Mouse (Mus musculus) cortical plate, adult 2 months (tissue): Measurements from ENCODE around the gene Ppa1. TPM values are rescaled to one million over a fixed set of nuclear protein-coding genes. Genes with fewer than 3 reads are reported as not detected.
"Not testable (repeated sequence)": the region's sequence is repeated elsewhere in the genome, so short reads cannot be mapped to it uniquely, and the experiment has no call there.

Experiments
- H3K27ac ChIP-seq: fragments of 200-500 bp; 2 replicates; pipeline ENCODE4 v1.5.1; 2012; ENCODE audit warnings: low read length, control low read depth, inconsistent platforms; ENCODE audit not compliant: insufficient read depth
- H3K4me1 ChIP-seq: fragments of 200-500 bp; 2 replicates; pipeline ENCODE4 v1.6.1; 2011; ENCODE audit warnings: low read length; ENCODE audit not compliant: control insufficient read depth, insufficient read depth
- H3K4me3 ChIP-seq: fragments of 200-500 bp; 2 replicates; pipeline ENCODE4 v1.5.1; 2011; ENCODE audit warnings: mild to moderate bottlenecking, low read length, control low read depth; ENCODE audit not compliant: insufficient read depth
- CTCF ChIP-seq: fragments of 200-500 bp; IDR thresholded peaks from 2 replicates; pipeline ENCODE4 v1.5.1; 2011; ENCODE audit warnings: mild to moderate bottlenecking, control low read depth, low read length; ENCODE audit not compliant: insufficient read depth; ENCODE audit errors: extremely low read depth
- POLR2A ChIP-seq: fragments of 200-500 bp; IDR thresholded peaks from 2 replicates; pipeline ENCODE4 v1.6.1; 2011; ENCODE audit warnings: mild to moderate bottlenecking, low read length, control low read depth; ENCODE audit not compliant: insufficient read depth; ENCODE audit errors: extremely low read depth
- polyA plus RNA-seq: library from polyadenylated mRNA; depleted of rRNA; stranded (reverse); fragments of >200 nt; gene quantifications from 2 replicates; pipeline ENCODE4 v1.2.3, GENCODE M21; 2012

Gene Ppa1
- polyA plus RNA-seq, 1 experiment: 108 TPM

- Histone ChIP-seq H3K27ac (no peak overlapping the region), H3K4me3 (no peak overlapping the region), H3K4me1 (no peaks in the 10 kb centered on the region)
- TF ChIP-seq CTCF: no peak
- TF ChIP-seq POLR2A: no peak
Observed at GRCm38 (mm10) chr10:61618528-61618927, 29.8 kb upstream of the Ppa1 start.

GRCm38 (mm10) chr10:61621681-61622080 lies 26.7 kb upstream of the Ppa1 start:
- TF ChIP-seq CTCF: no peak
- TF ChIP-seq POLR2A: no peak
- Histone ChIP-seq H3K27ac (no peak overlapping the region), H3K4me1 (no peaks in the 10 kb centered on the region), H3K4me3 (no peak overlapping the region)

GRCm38 (mm10) chr10:61623874-61624273 lies 24.5 kb upstream of the Ppa1 start:
- not testable (repeated sequence) for H3K4me3 ChIP-seq, H3K4me1 ChIP-seq, H3K27ac ChIP-seq
- 0 out of 2 replicates have a peak, but pooled peaks have one; percentile 5 for TF ChIP-seq CTCF

GRCm38 (mm10) chr10:61624771-61625170 lies 23.6 kb upstream of the Ppa1 start:
- Histone ChIP-seq H3K4me1 (no peaks in the 10 kb centered on the region), H3K27ac (no peak overlapping the region), H3K4me3 (peak overlapping the region; percentile 46; the same call in 1 of the 2 replicates)
- TF ChIP-seq CTCF (no peak), POLR2A (no peak)

- TF ChIP-seq POLR2A (no peak), CTCF (no peak)
- Histone ChIP-seq H3K27ac (no peak overlapping the region), H3K4me3 (peak overlapping the region; percentile 46), H3K4me1 (no peaks in the 10 kb centered on the region)
Observed at GRCm38 (mm10) chr10:61625381-61626257, 22.7 kb upstream of the Ppa1 start.

GRCm38 (mm10) chr10:61626551-61626950 lies 21.8 kb upstream of the Ppa1 start:
- TF ChIP-seq POLR2A: no peak
- no peak for TF ChIP-seq CTCF
- no peak overlapping the region for H3K27ac ChIP-seq

GRCm38 (mm10) chr10:61627195-61627937 lies 21.0 kb upstream of the Ppa1 start:
- TF ChIP-seq CTCF (no peak), POLR2A (no peak)
- Histone ChIP-seq H3K27ac (no peak overlapping the region), H3K4me3 (no peak overlapping the region), H3K4me1 (no peaks in the 10 kb centered on the region)

More at GRCm38 (mm10) chr10:61626551-61626950, 21.8 kb upstream of the Ppa1 start:
- Histone ChIP-seq H3K4me1 (no peaks in the 10 kb centered on the region), H3K4me3 (no peak overlapping the region)

- Histone ChIP-seq H3K4me1 (no peaks in the 10 kb centered on the region), H3K4me3 (no peak overlapping the region), H3K27ac (no peak overlapping the region)
- no peak for TF ChIP-seq CTCF
- TF ChIP-seq POLR2A: no peak
Observed at GRCm38 (mm10) chr10:61627938-61628250, 20.5 kb upstream of the Ppa1 start.

GRCm38 (mm10) chr10:61632445-61632844 lies 15.9 kb upstream of the Ppa1 start:
- H3K4me1 ChIP-seq: no peaks in the 10 kb centered on the region
- no peak overlapping the region for H3K4me3 ChIP-seq
- no peak overlapping the region for H3K27ac ChIP-seq
- TF ChIP-seq POLR2A (no peak), CTCF (no peak)

GRCm38 (mm10) chr10:61637055-61637454 lies 11.3 kb upstream of the Ppa1 start:
- no peaks in the 10 kb centered on the region for H3K4me1 ChIP-seq
- no peak overlapping the region for H3K27ac ChIP-seq
- TF ChIP-seq POLR2A (no peak), CTCF (no peak)
- no peak overlapping the region for H3K4me3 ChIP-seq
